Mouse (Mus musculus) ES-E14 (cell line): ENCODE measurements at regions not wholly inside any gene's neighbourhood (a gene's known extent, or its start where the extent isn't known, plus 50 kb on each side); places are given as distances from the start of the nearest gene placed in this dataset.

ENCODE experiments used
- CHD2 ChIP-seq: IDR thresholded peaks from 2 replicates; pipeline ENCODE4 v1.6.1; 2014; ENCODE audit warnings: mild to moderate bottlenecking, low read depth, low read length, inconsistent platforms
- ZC3H11A ChIP-seq: IDR thresholded peaks from 2 replicates; pipeline ENCODE4 v1.6.1; 2012; ENCODE audit warnings: low read depth, mild to moderate bottlenecking, inconsistent platforms, low read length, borderline replicate concordance
- ZNF384 ChIP-seq: IDR thresholded peaks from 2 replicates; pipeline ENCODE4 v1.6.1; 2012; ENCODE audit warnings: low read depth, low read length, inconsistent platforms

DNA sequence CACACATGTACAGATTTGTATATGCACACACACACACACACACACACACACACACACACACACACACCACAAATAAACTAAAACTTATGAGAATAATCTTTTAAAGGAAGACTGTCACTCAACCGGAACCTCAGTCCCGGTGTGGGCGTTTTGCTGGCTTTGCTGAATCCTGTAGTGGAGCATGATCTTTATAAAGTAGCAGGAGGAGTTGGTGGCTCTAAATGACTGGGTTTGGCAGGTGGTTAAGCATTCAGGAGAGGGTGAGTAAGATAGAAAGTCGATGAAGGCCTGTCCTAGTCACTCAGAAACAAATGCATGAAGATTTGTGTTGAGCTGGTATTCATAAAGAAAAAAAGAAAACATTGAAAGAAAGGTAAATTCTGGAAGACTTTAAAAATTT, 240.4 kb upstream of the Nmur2 start:
- TF ChIP-seq ZNF384: no peak
- TF ChIP-seq CHD2: no peak
- no peak for TF ChIP-seq ZC3H11A
